In genomic region chr2:85066937-85067336, GRCm38 (mm10) we compare ENCODE assay signal across 25 mouse cellular contexts. TPM values are rescaled to one million over a fixed set of nuclear protein-coding genes. Genes with fewer than 3 reads are reported as not detected.
DNase-seq lines count a peak whose midpoint lies in the region; TF ChIP-seq lines count a peak whose summit lies in the region.
"Had no signal": no experiment of that assay in that cellular context is flagged by ENCODE, and none has a peak within 500 bp of the region (broad histone marks: within the 10 kb centered on the region; RNA-seq: fewer than 3 reads in every experiment).

No protein-coding gene starts in this region.

- no peak overlapping the region for H3K4me3 ChIP-seq in liver, adult 2 months (ENCODE audit: insufficient read depth, low read depth, low read length)
- H3K4me3 ChIP-seq: forebrain, embryonic 10.5 days; forebrain, embryonic 13.5 days; heart, adult 2 months; heart, embryonic 10.5 days; heart, embryonic 13.5 days had no signal

- H3K79me2 ChIP-seq in liver, adult 2 months (ENCODE audit: control insufficient read depth, insufficient read depth, low read length) = peaks cover 7% of the 10 kb centered on the region; the same call in 1 of the 2 replicates

- no peak overlapping the region for H3K9ac ChIP-seq in liver, adult 2 months (ENCODE audit: low read depth, low read length)
- H3K9ac ChIP-seq: forebrain, embryonic 13.5 days; heart, embryonic 13.5 days had no signal

- TF ChIP-seq POLR2A in liver, adult 2 months (IDR thresholded peaks at IDR 0.05; ENCODE audit: extremely low read depth, insufficient read depth, low read length) = no peak

- 53% methylated on average over 5 of the region's 5 CpGs for WGBS in liver, adult 2 months

- no peak for TF ChIP-seq CTCF in liver, adult 2 months (IDR thresholded peaks at IDR 0.05; ENCODE audit: low read depth, low read length)

- peak; percentile 52 for DNase-seq in kidney, adult 11 months
- no peak for DNase-seq in kidney, postnatal 14 days
- DNase-seq in kidney, postnatal 25 days = peak; percentile 42 to 59
- no peak for DNase-seq in kidney, postnatal 4 days
- DNase-seq in liver, adult 2 months (ENCODE audit: extremely low read depth, low read depth, low spot score) = peak; percentile 49
- no peak for DNase-seq in liver
- peak; percentile 69 for DNase-seq in yolk sac, embryonic 10.5 days (ENCODE audit: low spot score)
- DNase-seq: adrenal gland, postnatal 10 days; adrenal gland, postnatal 36 days; B cell, adult 2 months; cerebellum, adult 18-20 months; cerebellum, adult 9-10 months; cerebellum, postnatal 14 days; gastrocnemius, postnatal 10 days; gastrocnemius, postnatal 36 days; heart, adult 2 months; heart, postnatal 14 days; heart, postnatal 4 days had no signal

- peaks cover 2% of the 10 kb centered on the region; the same call in 1 of the 2 replicates for H3K36me3 ChIP-seq in liver, adult 2 months (ENCODE audit: control insufficient read depth, insufficient read depth, low read length)

- peak overlapping the region; percentile 24; the same call in 1 of the 2 replicates for H3K27ac ChIP-seq in liver, adult 2 months (replicated peaks; ENCODE audit: insufficient read depth, low read depth, low read length)
- H3K27ac ChIP-seq: forebrain, embryonic 10.5 days; forebrain, embryonic 13.5 days; heart, adult 2 months; heart, embryonic 10.5 days; heart, embryonic 13.5 days had no signal

- peaks cover 45% of the 10 kb centered on the region for H3K4me1 ChIP-seq in liver, adult 2 months (ENCODE audit: control insufficient read depth, insufficient read depth, low read length)
- H3K4me1 ChIP-seq: forebrain, embryonic 10.5 days; forebrain, embryonic 13.5 days had no signal

- no peaks in the 10 kb centered on the region for H3K27me3 ChIP-seq in liver, adult 2 months (ENCODE audit: control insufficient read depth, insufficient read depth, low read length)
- H3K27me3 ChIP-seq: CH12.LX; forebrain, embryonic 13.5 days; heart, embryonic 13.5 days; Patski had no signal

RNA-seq across cellular contexts. Expression of gene Tnks1bp1, which starts 19.1 kb away (rescaled TPM):
- 13.2 and 15.0 TPM in 2 replicates for total RNA-seq in liver, adult 2 months (2014; rRNA removed)
- polyA plus RNA-seq in liver, adult 2 months (2012; rRNA removed) = 12.3 and 13.4 TPM in 2 replicates

RNA-seq across cellular contexts. Expression of gene P2rx3, which starts 29.7 kb away (rescaled TPM):
- 2.1 and 2.8 TPM in 2 replicates for total RNA-seq in liver, adult 2 months (2014; rRNA removed)
- polyA plus RNA-seq in liver, adult 2 months (2012; rRNA removed) = 1.2 and 2.1 TPM in 2 replicates
- polyA plus RNA-seq: G1E had no signal

RNA-seq across cellular contexts. Expression of gene Ssrp1, which starts 29.9 kb away (rescaled TPM):
- total RNA-seq in liver, adult 2 months (2014; rRNA removed) = 39.1 and 40.7 TPM in 2 replicates
- 45.2 and 48.9 TPM in 2 replicates for polyA plus RNA-seq in liver, adult 2 months (2012; rRNA removed)

Comparison
In these comparisons a context has a peak if more than half of its experiments do, and no peak if none do; other contexts are left out.
1. DNase-seq: peak in kidney, adult 11 months (single experiment), kidney, postnatal 25 days (2 of 2), liver, adult 2 months (single experiment) and yolk sac, embryonic 10.5 days (single experiment); none in kidney, postnatal 14 days (single experiment), kidney, postnatal 4 days (0 of 2) and liver (single experiment).